ENCODE assay signal across 21 mouse cellular contexts in the genomic region with DNA sequence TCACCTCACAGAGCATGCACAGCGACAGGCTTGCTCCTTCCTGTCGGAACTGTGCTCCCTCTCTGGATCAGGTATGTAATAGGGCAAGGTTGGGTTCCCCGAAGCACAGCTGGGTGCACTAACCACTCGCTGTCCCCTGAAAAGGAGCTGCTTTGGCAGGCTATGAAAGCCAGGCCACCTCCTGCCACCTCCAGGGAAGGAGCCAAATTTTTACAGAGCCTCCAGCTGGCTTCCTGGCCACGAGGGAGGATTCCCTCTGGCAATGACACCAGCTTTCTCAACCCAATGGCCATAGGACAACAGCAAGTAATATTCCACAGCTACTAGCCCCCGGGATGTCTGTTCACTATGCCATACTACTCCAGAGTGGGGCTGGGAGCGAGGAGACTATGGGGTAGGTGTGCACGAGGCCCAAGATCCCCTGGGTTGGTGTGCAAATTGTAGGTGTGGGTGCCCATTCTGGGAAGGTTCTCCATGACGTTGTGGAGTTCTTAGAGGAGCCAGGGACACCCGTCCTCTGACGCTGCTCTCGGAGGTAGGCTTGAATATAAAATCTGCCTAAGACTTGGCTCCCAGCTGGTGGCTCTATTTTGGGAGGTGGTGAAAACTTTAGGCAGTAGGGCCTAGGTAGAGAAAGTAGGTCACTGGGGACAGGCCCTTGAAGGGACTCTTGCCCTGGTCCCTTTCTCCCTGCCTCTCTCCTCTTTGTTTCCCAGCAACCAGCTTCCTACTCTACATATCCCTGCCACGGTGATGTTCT. TPM values are rescaled to one million over a fixed set of nuclear protein-coding genes. Genes with fewer than 3 reads are reported as not detected.
DNase-seq lines count a peak whose midpoint lies in the region; ATAC-seq and TF ChIP-seq lines count a peak whose summit lies in the region.
"Had no signal": no experiment of that assay in that cellular context is flagged by ENCODE, and none has a peak within 500 bp of the region (broad histone marks: within the 10 kb centered on the region; RNA-seq: fewer than 3 reads in every experiment).

No protein-coding gene starts in this region.

- intact Hi-C loops in left cerebral cortex, adult 2 months (cut with DNase I): no loop called here
- intact Hi-C loops in left cerebral cortex, postnatal 4 days (cut with DNase I): no loop called here

- peak; percentile 39 for ATAC-seq in frontal cortex, adult (ENCODE audit: low TSS enrichment)
- ATAC-seq: activated CD4-positive, CD25-positive, alpha-beta regulatory T cell, adult 4 months had no signal

- DNase-seq in frontal cortex, postnatal 14 days (ENCODE audit: low spot score in 2 of 2): no peak
- DNase-seq in left cerebral cortex, adult 2 months (ENCODE audit: extremely low spot score in 1 of 2, low spot score in 2 of 2): no peak
- DNase-seq in left cerebral cortex, postnatal 4 days: no peak
- DNase-seq in cerebellum, postnatal 25 days: peak; percentile 69 to 71
- peak; percentile 79 for DNase-seq in skeletal muscle tissue, adult 2 months (ENCODE audit: low read depth, low spot score)
- DNase-seq in retina, postnatal 1 day: no peak
- DNase-seq in right cerebral cortex, adult 18-20 months: no peak
- DNase-seq: kidney, adult 8-10 months; kidney, postnatal 36 days; layer of hippocampus, postnatal 36 days; lung, postnatal 10 days; spleen, adult 18-20 months; thymus, postnatal 25 days had no signal

- H3K27ac ChIP-seq in left cerebral cortex, adult 2 months: peak overlapping the region; percentile 61
- H3K27ac ChIP-seq: limb, embryonic 10.5 days; liver, embryonic 14.5 days; neural tube, embryonic 15.5 days; stomach, embryonic 15.5 days had no signal

- TF ChIP-seq CTCF in left cerebral cortex, adult 2 months (IDR thresholded peaks at IDR 0.05): no peak

- no peak overlapping the region for H3K4me3 ChIP-seq in left cerebral cortex, adult 2 months
- H3K4me3 ChIP-seq: limb, embryonic 10.5 days; neural tube, embryonic 15.5 days; stomach, embryonic 15.5 days had no signal

RNA-seq across cellular contexts. Expression of a gene that starts 38.9 kb away (rescaled TPM):
- 1 to 10 TPM; 1.7 to 2.1 TPM for total RNA-seq in left cerebral cortex, adult 2 months (2021)
- total RNA-seq in left cerebral cortex, postnatal 4 days (2021): 1 to 10 TPM; 1.6 to 3.3 TPM
- total RNA-seq: gastrocnemius, postnatal 36 days had no signal

RNA-seq across cellular contexts. Expression of a gene that starts 39.9 kb away (rescaled TPM):
- 100 to 1,000 TPM; 166 TPM for total RNA-seq in left cerebral cortex, adult 2 months (2021)
- total RNA-seq in left cerebral cortex, postnatal 4 days (2021): 10 to 100 TPM; 66.3 to 72.2 TPM

RNA-seq across cellular contexts. Expression of a gene that starts 54.0 kb away (rescaled TPM):
- not detected for total RNA-seq in left cerebral cortex, adult 2 months (2021)
- total RNA-seq in left cerebral cortex, postnatal 4 days (2021): under 1 TPM in 1 of 2 experiments, not detected in 1; 0.48 TPM
- total RNA-seq: common myeloid progenitor, adult 5-6 weeks; gastrocnemius, postnatal 36 days had no signal

Comparison
In these comparisons a context has a peak if more than half of its experiments do, and no peak if none do; other contexts are left out.
1. DNase-seq: peak in cerebellum, postnatal 25 days (2 of 2) and skeletal muscle tissue, adult 2 months (single experiment); none in frontal cortex, postnatal 14 days (0 of 2), left cerebral cortex, adult 2 months (0 of 2), left cerebral cortex, postnatal 4 days (single experiment), retina, postnatal 1 day (single experiment) and right cerebral cortex, adult 18-20 months (single experiment).